Mouse (Mus musculus) G1E (cell line): Measurements from ENCODE around the gene Tm7sf3.

Experiments
- CTCF ChIP-seq: IDR thresholded peaks from 2 replicates; pipeline ENCODE4 v1.5.1; 2012; ENCODE audit warnings: low read depth, low read length, inconsistent platforms, mixed read lengths
- GATA1 ChIP-seq: IDR thresholded peaks from 2 replicates; pipeline ENCODE4 v1.6.1; 2012; ENCODE audit warnings: borderline replicate concordance, low read length, inconsistent platforms, mixed read lengths
- GATA2 ChIP-seq: IDR thresholded peaks from 2 replicates; pipeline ENCODE4 v1.6.1; 2012; ENCODE audit warnings: low read depth, low read length, inconsistent platforms, borderline replicate concordance
- TAL1 ChIP-seq: conservative IDR thresholded peaks from 2 replicates; pipeline ENCODE4 v1.6.1; 2012; ENCODE audit warnings: low read depth, low read length, inconsistent platforms, mixed read lengths

GRCm38 (mm10) chr6:146640068-146640965, 2.3 kb downstream of the Tm7sf3 start:
- TF ChIP-seq CTCF (no peak), GATA2 (no peak), GATA1 (no peak), TAL1 (no peak)
